Mouse (Mus musculus) kidney, postnatal 0 days (tissue): ENCODE data around the gene St13. TPM values are rescaled to one million over a fixed set of nuclear protein-coding genes. Genes with fewer than 3 reads are reported as not detected.

Source experiments
- ATAC-seq: fragments of 200-750 bp; cut with Nextera tagmentation; replicated peaks from 2 replicates; pipeline ENCODE4 v1.8.0; 2017; ENCODE audit warnings: low read depth, moderate number of reproducible peaks, moderate TSS enrichment, moderate library complexity; ENCODE audit not compliant: low FRiP score
- DNase-seq: peaks from one replicate; pipeline ENCODE4 v3.0.0-alpha.2; 2016; ENCODE audit warnings: low spot score
- H3K27ac ChIP-seq: fragments of 300-500 bp; sonication (generic); 2 replicates; pipeline ENCODE4 v1.5.1; 2014; ENCODE audit warnings: mild to moderate bottlenecking
- H3K27me3 ChIP-seq: fragments of 300-500 bp; sonication (generic); 2 replicates; pipeline ENCODE4 v1.6.1; 2014; ENCODE audit warnings: low read length, mixed read lengths; ENCODE audit not compliant: insufficient read depth
- H3K36me3 ChIP-seq: fragments of 300-500 bp; sonication (generic); 2 replicates; pipeline ENCODE4 v1.6.1; 2014; ENCODE audit warnings: low read length, mixed read lengths; ENCODE audit not compliant: insufficient read depth
- H3K4me1 ChIP-seq: fragments of 300-500 bp; sonication (generic); replicated peaks from 2 replicates; pipeline ENCODE4 v1.6.1; 2014; ENCODE audit warnings: antibody characterized with exemption, low read length, mixed read lengths; ENCODE audit not compliant: insufficient read depth
- H3K4me2 ChIP-seq: fragments of 300-500 bp; sonication (generic); 2 replicates; pipeline ENCODE4 v1.6.1; 2014; ENCODE audit warnings: mild to moderate bottlenecking, low read length, moderate library complexity, mixed read lengths
- H3K4me3 ChIP-seq: fragments of 300-500 bp; sonication (generic); replicated peaks from 2 replicates; pipeline ENCODE4 v1.5.1; 2014; ENCODE audit warnings: low read depth, low read length
- H3K9ac ChIP-seq: fragments of 300-500 bp; sonication (generic); 2 replicates; pipeline ENCODE4 v1.6.1; 2014; ENCODE audit warnings: low read depth, low read length
- H3K9me3 ChIP-seq: fragments of 300-500 bp; sonication (generic); replicated peaks from 2 replicates; pipeline ENCODE4 v1.6.1; 2016; ENCODE audit warnings: low read length, inconsistent platforms, mixed read lengths
- CTCF ChIP-seq: IDR thresholded peaks from 2 replicates; pipeline ENCODE4 v1.5.1; 2016; ENCODE audit warnings: antibody characterized with exemption, low read depth, mild to moderate bottlenecking, moderate library complexity
- WGBS: fragments of 180-500 bp; shearing (Covaris S2); extraction: QIAGEN DNeasy Blood & Tissue Kit; methylation state at CpG from one replicate; pipeline ENCODE4 v1.1.7; 2014; 5-methylcytosine and 5-hydroxymethylcytosine counted together
- polyA plus RNA-seq: library from polyadenylated mRNA; unstranded; fragments of >200 nt; fragmentation: Nextera tagmentation; extraction: Ambion mirVana; gene quantifications from 2 replicates; pipeline ENCODE4 v1.2.1, GENCODE M21; 2015

St13 gene
- polyA plus RNA-seq, 1 experiment from 2014 or later, result 173 TPM

GRCm38 (mm10) chr15:81355146-81355761 lies 44.6 kb downstream of the St13 start:
- no peak; the same call in 1 of the 2 replicates for ATAC-seq
- Histone ChIP-seq H3K4me3 (no peak overlapping the region), H3K27ac (no peak overlapping the region), H3K4me1 (peaks cover 10% of the 10 kb centered on the region; the same call in 1 of the 2 replicates), H3K36me3 (no peaks in the 10 kb centered on the region), H3K9me3 (no peaks in the 10 kb centered on the region), H3K27me3 (no peaks in the 10 kb centered on the region), H3K9ac (no peak overlapping the region), H3K4me2 (no peak overlapping the region)
- WGBS, result 55% methylated on average over 3 of the region's 3 CpGs
- DNase-seq, result peak; percentile 63
- peak; percentile 84 for TF ChIP-seq CTCF

GRCm38 (mm10) chr15:81352638-81353037 lies 47.2 kb downstream of the St13 start:
- H3K36me3 ChIP-seq, result no peaks in the 10 kb centered on the region
- no peak overlapping the region for H3K27ac ChIP-seq
- 56% methylated on average over 1 of the region's 1 CpGs for WGBS
- no peak overlapping the region for H3K4me3 ChIP-seq
- no peaks in the 10 kb centered on the region for H3K9me3 ChIP-seq
- no peak for ATAC-seq
- H3K9ac ChIP-seq, result no peak overlapping the region
- peak; percentile 59 for TF ChIP-seq CTCF
- DNase-seq, result no peak
- H3K27me3 ChIP-seq, result no peaks in the 10 kb centered on the region
- no peak overlapping the region for H3K4me2 ChIP-seq
- H3K4me1 ChIP-seq, result no peaks in the 10 kb centered on the region

- H3K27ac ChIP-seq, result no peak overlapping the region
- no peaks in the 10 kb centered on the region for H3K4me1 ChIP-seq
- 62% methylated on average over 1 of the region's 1 CpGs for WGBS
- H3K9me3 ChIP-seq, result no peaks in the 10 kb centered on the region
- H3K4me2 ChIP-seq, result no peak overlapping the region
- ATAC-seq, result no peak
- H3K27me3 ChIP-seq, result no peaks in the 10 kb centered on the region
- TF ChIP-seq CTCF, result no peak
- no peak overlapping the region for H3K9ac ChIP-seq
- H3K36me3 ChIP-seq, result no peaks in the 10 kb centered on the region
- no peak for DNase-seq
- no peak overlapping the region for H3K4me3 ChIP-seq
Measured at GRCm38 (mm10) chr15:81350401-81350800, 49.5 kb downstream of the St13 start.

GRCm38 (mm10) chr15:81348366-81348765 lies 51.5 kb downstream of the St13 start:
- no peak overlapping the region for H3K27ac ChIP-seq
- no peak for TF ChIP-seq CTCF
- 0 out of 2 replicates have a peak, but pooled peaks cover 3% of the 10 kb centered on the region for H3K36me3 ChIP-seq
- H3K9ac ChIP-seq, result no peak overlapping the region
- no peak overlapping the region for H3K4me2 ChIP-seq
- H3K9me3 ChIP-seq, result no peaks in the 10 kb centered on the region
- 44% methylated on average over 2 of the region's 2 CpGs for WGBS
- H3K4me3 ChIP-seq, result no peak overlapping the region
- ATAC-seq, result no peak
- no peaks in the 10 kb centered on the region for H3K27me3 ChIP-seq
- no peak for DNase-seq
- H3K4me1 ChIP-seq, result no peaks in the 10 kb centered on the region

GRCm38 (mm10) chr15:81347466-81347865 lies 52.4 kb downstream of the St13 start:
- no peaks in the 10 kb centered on the region for H3K9me3 ChIP-seq

GRCm38 (mm10) chr15:81341426-81341825 lies 58.5 kb downstream of the St13 start:
- TF ChIP-seq CTCF, result no peak
- Histone ChIP-seq H3K4me2 (no peak overlapping the region), H3K27ac (no peak overlapping the region), H3K36me3 (peaks cover 23% of the 10 kb centered on the region), H3K27me3 (no peaks in the 10 kb centered on the region), H3K4me3 (no peak overlapping the region), H3K9me3 (no peaks in the 10 kb centered on the region), H3K9ac (no peak overlapping the region), H3K4me1 (no peaks in the 10 kb centered on the region)
- ATAC-seq, result no peak
- DNase-seq, result no peak
- WGBS, result 89% methylated on average over 2 of the region's 2 CpGs

More at GRCm38 (mm10) chr15:81347466-81347865, 52.4 kb downstream of the St13 start:
- Histone ChIP-seq H3K4me1 (no peaks in the 10 kb centered on the region), H3K27ac (no peak overlapping the region), H3K36me3 (0 out of 2 replicates have a peak, but pooled peaks cover 3% of the 10 kb centered on the region), H3K27me3 (no peaks in the 10 kb centered on the region), H3K9ac (no peak overlapping the region), H3K4me3 (no peak overlapping the region), H3K4me2 (no peak overlapping the region)
- TF ChIP-seq CTCF, result no peak
- ATAC-seq (no peak), DNase-seq (no peak)
- WGBS, result 93% methylated on average over 2 of the region's 2 CpGs

- 93% methylated on average over 3 of the region's 3 CpGs for WGBS
- H3K4me1 ChIP-seq, result no peaks in the 10 kb centered on the region
- ATAC-seq, result no peak
- H3K9me3 ChIP-seq, result no peaks in the 10 kb centered on the region
- H3K4me2 ChIP-seq, result no peak overlapping the region
- no peak for TF ChIP-seq CTCF
- H3K36me3 ChIP-seq, result peaks cover 39% of the 10 kb centered on the region
- H3K27me3 ChIP-seq, result no peaks in the 10 kb centered on the region
- no peak overlapping the region for H3K9ac ChIP-seq
- no peak overlapping the region for H3K27ac ChIP-seq
- no peak overlapping the region for H3K4me3 ChIP-seq
- no peak for DNase-seq
Measured at GRCm38 (mm10) chr15:81339158-81339557, 60.7 kb downstream of the St13 start.
